Mouse (Mus musculus) fat pad, adult 2 months (tissue): ENCODE measurements at regions not wholly inside any gene's neighbourhood (a gene's known extent, or its start where the extent isn't known, plus 50 kb on each side); places are given as distances from the start of the nearest gene placed in this dataset.

Source experiments
- DNase-seq: peaks from one replicate; pipeline ENCODE4 v3.0.0-alpha.2; 2011; ENCODE audit warnings: low read depth, low spot score; ENCODE audit errors: extremely low read depth

- no peak for DNase-seq
These were observed 1284.6 kb upstream of the Cited2 start for GRCm38 (mm10) chr10:16438414-16438813.

- DNase-seq, result no peak
These were observed 1281.9 kb upstream of the Cited2 start for GRCm38 (mm10) chr10:16440932-16441640.

- DNase-seq, result no peak
These were observed 1281.4 kb upstream of the Cited2 start for GRCm38 (mm10) chr10:16441661-16442072.

GRCm38 (mm10) chr10:16443901-16444300, 1279.1 kb upstream of the Cited2 start:
- DNase-seq, result no peak

- no peak for DNase-seq
These were observed 1255.1 kb upstream of the Cited2 start for GRCm38 (mm10) chr10:16467935-16468334.

DNA sequence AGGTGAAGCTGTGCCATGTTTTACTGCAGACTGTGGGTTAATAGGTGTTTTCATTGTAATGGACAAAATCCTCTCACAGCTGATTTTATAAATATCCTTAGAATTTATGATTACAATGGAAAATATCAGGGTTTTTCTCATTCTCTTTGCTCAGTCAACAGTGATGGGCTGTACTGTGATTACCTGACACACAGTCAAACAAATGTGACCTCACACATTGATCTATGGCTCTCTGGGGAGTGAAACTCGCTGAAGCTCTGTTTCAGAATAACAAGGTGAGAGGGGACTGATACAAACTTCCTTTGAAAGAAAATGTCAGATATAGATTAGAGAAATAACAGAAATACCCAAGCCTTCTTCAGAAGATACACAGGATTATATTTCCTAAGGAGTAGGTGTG, 1253.3 kb upstream of the Cited2 start:
- no peak for DNase-seq

DNA sequence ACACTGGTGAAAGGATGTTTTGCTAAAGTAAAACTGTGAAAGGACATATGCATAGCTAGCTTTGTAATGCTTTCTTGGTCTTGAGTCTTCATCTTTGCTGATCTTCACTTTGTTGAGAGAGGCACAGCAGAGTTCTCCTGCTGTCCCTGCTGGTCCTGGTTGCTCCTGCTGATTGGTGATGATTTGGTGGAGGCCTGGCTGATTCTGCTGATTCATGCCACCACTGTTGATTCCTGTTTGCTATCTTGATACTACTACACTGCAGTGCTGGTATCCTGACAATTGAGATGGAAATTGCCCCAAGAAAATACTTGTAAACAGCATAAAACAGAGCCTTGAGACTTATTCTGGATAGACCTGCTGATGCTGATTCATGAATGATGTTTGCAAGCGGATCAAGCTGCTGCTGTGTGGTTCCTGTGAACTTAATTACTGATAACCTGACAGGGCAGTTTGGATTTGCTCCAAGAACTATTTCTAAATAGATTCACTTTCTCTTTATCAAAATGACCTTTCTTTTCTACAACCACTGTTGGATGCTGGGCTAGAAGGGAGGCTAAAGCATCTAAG, 1249.0 kb upstream of the Cited2 start:
- no peak for DNase-seq

GRCm38 (mm10) chr10:16498580-16498979, 1224.4 kb upstream of the Cited2 start:
- DNase-seq, result no peak

- DNase-seq, result no peak
These were observed 1215.3 kb upstream of the Cited2 start for GRCm38 (mm10) chr10:16507681-16508080.

DNA sequence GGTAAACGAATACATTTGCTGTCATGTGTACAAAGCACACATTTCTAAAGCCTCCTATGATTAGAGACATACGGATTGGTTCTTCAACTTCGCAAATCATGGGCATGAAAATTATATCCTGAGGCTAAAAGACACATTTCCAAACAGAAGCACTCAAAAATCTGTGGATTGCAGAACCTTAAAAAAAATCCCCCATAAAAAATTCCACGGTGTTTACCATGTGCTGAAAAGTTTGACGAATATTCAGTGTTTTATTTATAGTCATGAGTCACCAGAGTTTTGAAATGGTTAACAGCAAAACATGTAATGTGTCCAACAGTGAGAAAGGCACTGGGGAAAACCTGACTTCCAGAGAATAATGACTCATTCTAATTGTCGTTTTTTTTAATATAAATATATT, 1214.9 kb upstream of the Cited2 start:
- DNase-seq, result no peak

DNA sequence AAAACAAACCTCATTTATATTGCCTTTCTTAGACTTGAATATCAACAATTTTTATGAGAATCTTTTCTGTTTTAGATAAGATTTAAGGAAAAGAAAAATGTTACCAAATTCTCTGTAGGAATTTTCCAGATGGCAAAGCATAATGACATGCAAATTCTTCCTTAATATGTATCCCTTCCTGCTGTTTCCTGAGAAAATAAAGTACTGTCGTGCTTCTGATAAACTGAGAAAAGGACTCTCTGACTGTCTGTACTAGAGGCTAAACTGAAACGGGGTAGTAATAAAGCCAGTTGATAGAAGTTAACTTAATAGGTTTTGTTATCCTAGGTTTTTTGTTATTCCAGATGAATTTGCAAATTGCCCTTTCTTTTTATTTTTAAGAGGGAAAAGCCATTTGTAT, 1208.4 kb upstream of the Cited2 start:
- DNase-seq, result no peak

DNA sequence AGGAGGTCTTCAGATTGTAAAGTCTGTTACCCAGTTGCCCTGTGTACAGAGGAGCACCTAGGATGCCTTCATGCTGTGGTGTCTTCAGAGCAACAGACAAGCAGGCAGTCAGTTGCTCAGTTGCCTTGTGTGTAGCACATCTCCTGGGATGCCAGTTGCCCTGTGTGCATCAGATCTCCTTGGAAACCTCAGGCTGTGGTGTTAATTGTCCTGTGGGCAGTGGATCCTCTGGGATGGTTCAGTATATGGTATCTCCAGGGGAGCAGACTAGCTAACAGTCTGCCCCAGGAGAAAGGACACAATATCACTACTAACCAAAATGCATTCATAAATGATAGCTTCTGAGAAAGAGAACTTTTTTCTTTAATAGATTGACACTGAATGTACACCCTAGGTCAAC, 1201.1 kb upstream of the Cited2 start:
- no peak for DNase-seq

DNA sequence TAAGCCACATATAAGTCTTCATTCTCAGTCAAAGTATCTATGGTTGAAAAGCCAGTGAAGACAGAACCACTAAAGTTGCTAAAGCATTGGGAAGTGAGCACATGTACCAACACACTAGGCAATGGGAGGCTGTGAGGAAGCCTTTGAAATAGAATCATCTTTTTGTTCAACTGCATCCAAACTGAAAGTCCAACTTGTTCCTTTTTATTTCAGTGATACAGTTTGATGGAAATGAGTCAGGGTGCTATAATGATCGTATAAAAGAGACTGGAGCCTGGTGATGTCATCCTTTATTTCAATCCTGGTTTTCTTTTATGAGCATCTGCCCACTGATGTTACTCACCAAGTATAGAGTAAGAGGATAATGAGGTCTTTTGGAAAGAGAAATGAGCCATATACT, 1198.9 kb upstream of the Cited2 start:
- DNase-seq, result no peak

GRCm38 (mm10) chr10:16527693-16528092, 1195.3 kb upstream of the Cited2 start:
- DNase-seq, result no peak

- DNase-seq, result no peak
These were observed 1185.4 kb upstream of the Cited2 start for GRCm38 (mm10) chr10:16537660-16538059.

GRCm38 (mm10) chr10:16538379-16538778, 1184.6 kb upstream of the Cited2 start:
- no peak for DNase-seq

DNA sequence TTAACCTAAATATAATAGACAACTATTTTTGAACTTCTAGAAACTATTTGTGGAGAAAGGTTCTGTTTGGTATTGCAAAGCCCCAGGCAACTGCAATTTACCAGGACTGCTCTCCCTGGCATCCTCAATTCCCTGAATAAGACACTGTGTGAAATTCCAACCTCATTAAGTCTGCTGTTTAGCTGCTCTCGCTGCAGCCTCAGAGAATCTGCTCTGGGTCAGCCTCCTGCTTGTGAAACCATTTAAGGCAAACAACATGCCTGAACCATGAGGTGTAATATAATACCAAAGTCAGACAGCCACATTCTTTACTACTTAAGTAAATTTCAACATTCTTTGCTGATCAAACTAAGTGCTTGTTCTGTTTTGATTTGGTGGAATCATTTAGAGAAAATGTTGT, 1177.6 kb upstream of the Cited2 start:
- no peak for DNase-seq

- DNase-seq, result no peak
These were observed 1170.0 kb upstream of the Cited2 start for GRCm38 (mm10) chr10:16552861-16553635.

- DNase-seq, result no peak
These were observed 1148.5 kb upstream of the Cited2 start for GRCm38 (mm10) chr10:16574568-16574967.

GRCm38 (mm10) chr10:16578554-16579078, 1144.4 kb upstream of the Cited2 start:
- DNase-seq, result no peak

DNA sequence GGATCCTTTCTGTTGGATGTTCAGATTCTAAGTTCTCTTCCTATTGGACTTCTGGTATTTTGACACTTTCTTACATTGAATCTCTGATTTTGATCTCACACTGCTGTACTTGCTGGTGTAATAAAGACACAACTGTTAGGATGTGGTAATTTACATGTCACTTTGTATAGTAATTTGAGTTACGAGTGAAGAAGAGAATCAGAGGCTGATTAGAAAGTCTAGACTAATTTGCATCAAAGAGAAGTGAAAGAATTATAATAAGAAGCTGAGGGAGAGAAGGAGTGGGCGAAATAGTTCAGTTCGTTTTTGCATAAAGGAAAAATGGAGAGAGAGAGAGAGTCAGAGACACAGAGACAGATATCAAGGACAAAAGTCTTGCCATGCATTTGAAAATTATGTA, 1142.8 kb upstream of the Cited2 start:
- no peak for DNase-seq

GRCm38 (mm10) chr10:16588833-16589232, 1134.2 kb upstream of the Cited2 start:
- no peak for DNase-seq
